Comparison of ENCODE assay signal across 1 mouse cellular context in genomic region chr5:139801880-139802279, GRCm38 (mm10).
TF ChIP-seq lines count a peak whose summit lies in the region.

No protein-coding gene starts in this region.

TF ChIP-seq in myocyte, 11 proteins besides CTCF, POLR2A, EP300 and RAD21:
- TF ChIP-seq POLR2AphosphoS2 (IDR thresholded peaks at IDR 0.05; ENCODE audit: insufficient read length, low read depth), result peak; percentile 19
- TF ChIP-seq CEBPB (IDR thresholded peaks at IDR 0.05; ENCODE audit: insufficient read depth, poor library complexity, severe bottlenecking), result no peak
